Mouse (Mus musculus) megakaryocyte progenitor cell, adult 5-6 weeks (primary cell): Measurements from ENCODE around the gene Mtcl1. TPM values are rescaled to one million over a fixed set of nuclear protein-coding genes. Genes with fewer than 3 reads are reported as not detected.
"Not testable (repeated sequence)": the region's sequence is repeated elsewhere in the genome, so short reads cannot be mapped to it uniquely, and the experiment has no call there.

Experiments
- ATAC-seq: replicated peaks from 2 replicates; pipeline ENCODE4 v1.8.0; 2016; ENCODE audit warnings: mild to moderate bottlenecking, moderate TSS enrichment, inconsistent platforms; ENCODE audit not compliant: poor library complexity
- total RNA-seq, 2 experiments: library from RNA; stranded (forward) in 1 of 2; stranded (reverse) in 1 of 2; fragments of 157-497, 149-512 nt in 1 of 2; fragments of 200-1000 nt in 1 of 2; gene quantifications; 2 replicates each; pipeline versions ENCODE4 v1.2.3 to v1.2.4; 2015 to 2017

Mtcl1 gene
- total RNA-seq, 2 experiments from 2014 or later: not detected

DNA sequence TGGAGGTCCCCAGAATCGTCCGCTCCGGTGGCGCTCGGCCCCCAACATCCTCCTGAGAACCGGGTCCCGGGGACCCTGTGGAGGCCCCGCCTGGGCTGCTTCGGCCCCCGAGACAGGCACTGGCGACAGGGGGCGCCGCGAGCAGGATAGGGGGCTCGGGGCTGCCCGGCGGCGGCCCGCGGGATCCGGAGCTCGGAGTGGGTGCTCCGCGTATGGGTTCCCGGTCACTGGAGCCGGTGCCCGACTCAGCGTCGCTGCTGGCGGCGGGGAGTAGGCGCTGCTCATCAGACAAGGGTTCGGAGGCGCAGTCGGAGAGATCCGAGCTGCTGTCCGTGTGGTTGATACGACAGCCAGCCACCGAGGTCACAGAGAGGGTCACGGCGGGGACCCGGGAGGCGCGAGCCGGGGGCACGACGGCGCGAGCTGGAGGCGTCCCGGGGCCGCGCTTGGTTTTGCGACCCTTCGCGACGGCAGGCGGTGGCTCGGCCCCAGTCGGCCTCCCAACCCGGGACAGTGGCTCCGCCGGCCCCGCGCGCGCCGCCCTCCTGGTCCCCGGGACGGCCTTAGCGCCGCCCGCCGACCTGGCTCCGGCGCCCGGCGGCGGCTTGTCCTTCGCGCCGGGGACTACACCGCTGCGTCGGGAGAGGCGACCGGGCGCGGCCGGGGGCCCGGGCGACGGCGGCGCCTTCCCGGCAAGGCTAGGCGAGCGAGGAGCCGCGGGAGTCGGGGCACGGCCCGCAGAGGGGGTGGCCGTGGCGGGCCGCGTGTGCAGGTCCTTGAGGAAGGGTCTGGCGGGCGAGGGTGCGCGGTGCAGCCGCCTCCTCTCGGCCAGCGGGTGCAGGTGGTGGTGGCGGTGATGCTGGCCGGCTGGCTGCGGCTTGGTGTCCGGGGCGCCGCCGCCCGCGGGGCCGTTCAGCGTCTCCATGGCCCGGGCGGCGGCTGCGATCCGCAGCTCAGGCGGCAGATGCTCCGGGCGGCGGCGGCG is 837 bp downstream of the Mtcl1 start:
- no peak for ATAC-seq

DNA sequence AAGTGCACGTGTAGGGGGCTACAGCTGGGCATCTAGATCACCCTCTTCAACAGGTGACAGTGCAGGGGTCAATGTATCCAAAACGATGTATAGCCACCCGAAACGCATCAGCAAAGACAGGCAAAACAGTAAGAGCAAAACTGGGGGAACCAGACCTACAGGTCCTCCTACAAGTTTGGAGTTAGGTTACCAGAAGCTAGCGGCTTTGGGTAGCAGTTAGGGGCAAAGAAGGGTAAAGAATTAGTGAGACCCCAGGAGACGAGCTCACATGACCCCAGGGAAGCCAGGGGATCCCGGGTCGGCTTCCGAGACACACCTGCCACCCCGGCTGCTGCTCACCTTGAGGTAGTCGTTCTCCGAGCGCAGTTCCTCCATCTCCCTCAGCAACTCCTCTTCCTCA is 1.6 kb downstream of the Mtcl1 start:
- ATAC-seq: no peak

DNA sequence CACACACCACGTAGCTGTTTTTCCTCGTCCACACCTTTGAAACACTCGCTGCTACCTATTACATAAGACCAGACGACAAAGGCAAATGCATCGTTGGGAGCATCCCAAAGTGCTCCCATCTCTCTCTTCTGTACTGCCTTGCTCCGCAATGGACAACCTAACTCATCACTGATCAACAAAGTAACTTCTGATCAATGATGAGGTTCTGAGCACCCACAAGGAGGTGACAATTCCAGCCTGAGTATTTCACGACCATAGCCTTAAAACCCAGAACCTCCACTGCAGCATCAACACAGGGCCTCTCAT is 2.6 kb downstream of the Mtcl1 start:
- ATAC-seq: no peak

DNA sequence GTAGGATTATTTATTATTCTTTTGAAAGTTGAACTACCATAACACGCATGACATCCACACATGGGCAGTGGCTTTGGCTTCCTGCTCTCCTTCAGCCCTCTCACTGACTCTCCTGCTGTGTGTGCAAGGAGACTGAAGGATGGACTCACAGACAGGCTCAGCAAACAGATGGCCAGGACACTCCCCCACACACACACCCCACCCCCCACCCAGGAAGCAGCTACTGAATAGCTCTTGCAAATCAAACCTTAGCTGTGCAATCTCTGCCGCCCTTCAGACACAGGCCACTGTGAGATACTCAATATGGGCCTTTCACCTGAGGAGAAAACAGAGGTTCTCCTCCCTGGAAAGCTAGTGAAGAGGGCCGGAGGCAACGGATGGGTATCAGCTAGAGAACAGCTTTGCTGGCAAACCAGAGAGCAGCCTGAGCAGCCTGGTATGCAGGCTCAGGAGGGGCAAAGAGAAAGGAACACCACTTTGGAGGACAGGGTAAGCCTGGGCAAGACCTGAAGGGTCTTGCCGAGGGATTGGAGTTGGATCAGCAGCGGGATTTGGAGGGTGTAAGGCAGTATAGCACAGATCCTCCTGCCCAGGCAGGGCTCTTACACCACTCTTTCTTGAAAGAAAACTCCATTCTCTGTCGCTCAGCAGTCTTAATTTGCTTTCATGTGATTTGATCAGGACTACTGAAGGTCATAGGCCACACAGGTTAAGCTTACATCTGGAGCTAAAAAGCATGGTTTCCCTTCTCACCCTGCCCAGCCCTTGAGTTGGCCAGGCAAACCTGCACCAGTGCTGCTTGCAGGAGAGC is 3.1 kb downstream of the Mtcl1 start:
- no peak for ATAC-seq

DNA sequence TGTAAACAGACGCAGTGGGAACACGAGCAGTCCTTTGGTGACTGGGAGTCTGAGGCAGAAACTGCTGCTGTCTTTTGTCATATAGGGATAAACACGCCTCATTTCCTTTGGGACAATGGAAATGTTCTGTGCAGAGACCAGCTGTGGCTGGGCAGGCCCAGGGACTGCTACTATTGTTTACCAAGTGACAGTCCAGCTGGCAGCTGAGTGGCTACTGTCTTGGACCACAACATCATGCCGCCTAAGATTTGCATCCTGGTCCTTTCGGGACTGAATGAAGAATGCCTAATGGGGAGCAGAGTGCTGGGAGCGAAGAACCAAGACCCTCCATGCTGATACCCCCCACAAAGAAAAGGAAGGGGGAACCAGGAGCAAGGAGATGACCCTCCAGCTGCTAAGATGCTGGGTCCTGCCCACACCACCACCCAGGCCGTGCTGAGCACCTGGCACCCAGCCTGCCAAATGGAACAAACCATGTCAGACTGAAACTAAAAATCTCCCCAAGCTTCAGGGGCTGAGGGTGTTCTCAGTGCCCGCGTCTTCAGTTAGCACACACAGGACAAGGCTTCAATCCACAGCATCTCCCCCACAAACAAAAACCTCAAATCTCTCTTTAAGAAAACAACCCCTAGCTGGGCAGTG is 5.4 kb downstream of the Mtcl1 start:
- ATAC-seq: no peak

DNA sequence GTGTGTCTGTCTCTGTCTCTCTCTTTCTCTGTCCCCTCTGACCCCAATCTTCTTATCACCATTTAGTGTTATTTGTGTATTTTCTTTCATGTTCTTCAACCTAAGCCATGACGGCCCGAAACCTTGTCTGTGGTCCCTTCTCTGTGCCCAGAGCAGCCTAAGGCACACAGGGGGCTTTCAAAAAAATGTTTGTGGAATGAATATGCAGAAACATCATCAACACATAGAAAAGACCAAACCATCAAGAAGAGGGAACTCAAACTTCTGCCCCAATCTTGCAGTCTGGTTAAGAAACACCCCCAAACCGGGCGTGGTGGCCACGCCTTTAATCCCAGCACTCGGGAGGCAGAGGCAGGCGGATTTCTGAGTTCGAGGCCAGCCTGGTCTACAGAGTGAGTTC is 9.7 kb downstream of the Mtcl1 start:
- no peak for ATAC-seq

DNA sequence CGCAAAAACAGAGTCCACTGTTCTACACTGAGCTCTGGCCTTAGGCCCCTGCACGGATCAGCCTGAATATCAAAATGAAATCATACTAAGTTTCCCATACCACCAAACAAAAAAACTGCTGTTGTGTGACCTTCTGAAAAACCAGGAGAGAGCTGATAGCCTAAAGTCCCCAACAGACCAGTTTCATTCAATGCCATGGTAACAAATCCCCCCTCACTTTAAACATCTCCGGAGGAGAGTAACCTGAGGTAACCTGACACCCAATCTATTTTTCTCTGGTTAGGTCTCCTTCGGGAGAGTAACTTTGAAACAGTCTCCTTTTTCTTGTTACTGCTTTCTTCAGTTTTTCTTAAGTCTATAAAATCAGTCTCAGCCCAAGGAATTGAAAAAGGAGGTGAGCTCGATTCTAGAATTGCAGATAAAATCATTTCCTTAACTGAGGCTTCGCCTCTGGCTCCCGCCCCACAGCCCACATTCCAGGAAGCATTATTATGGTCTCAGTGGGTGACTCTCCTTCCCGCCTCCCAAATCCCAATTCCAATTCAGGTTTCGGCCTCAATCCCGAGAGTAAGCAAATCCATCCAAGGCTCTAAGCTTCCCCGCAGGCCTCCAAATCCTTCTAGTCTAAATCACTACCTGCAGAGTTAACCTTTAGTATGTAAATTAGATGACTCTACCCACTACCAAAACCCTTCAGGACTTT is 10.3 kb downstream of the Mtcl1 start:
- ATAC-seq: no peak

DNA sequence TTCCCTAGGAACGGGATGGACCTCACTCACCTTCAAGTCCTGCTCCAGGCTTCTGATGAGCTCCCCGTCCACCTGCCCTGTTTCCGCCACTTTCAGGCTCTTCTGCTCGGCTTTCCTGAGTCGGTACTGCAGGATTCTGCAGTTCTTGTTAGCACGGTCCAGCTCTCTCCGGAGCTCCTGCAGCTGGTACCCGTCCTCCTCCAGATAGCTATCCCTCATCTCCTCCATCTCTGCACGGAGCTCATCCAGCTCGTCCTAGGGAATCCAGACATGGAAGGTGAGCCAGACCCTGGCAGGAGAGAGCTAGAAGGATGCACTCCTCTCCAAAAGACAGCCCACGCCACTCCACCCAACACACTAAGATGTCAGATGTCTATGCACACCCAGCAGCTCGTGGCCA is 11.4 kb downstream of the Mtcl1 start:
- no peak for ATAC-seq

DNA sequence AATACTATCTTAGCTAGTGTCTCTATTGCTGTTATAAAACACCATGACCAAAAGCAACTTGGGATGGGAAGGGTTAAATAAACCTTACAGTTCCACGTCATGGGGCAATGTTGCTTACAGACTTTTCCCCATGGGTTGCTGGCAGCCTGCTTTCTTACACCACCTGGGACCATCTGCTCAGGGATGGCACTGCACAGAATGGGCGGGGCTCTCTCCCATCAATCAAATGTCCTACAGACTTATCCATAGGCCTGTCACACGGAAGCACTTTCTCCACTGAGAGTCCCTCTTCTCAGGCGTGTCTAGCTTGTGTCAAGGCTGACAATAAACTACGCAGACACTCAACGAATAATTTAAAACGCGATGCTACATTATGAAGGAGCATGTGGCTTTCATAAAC is 12.7 kb downstream of the Mtcl1 start:
- no peak for ATAC-seq

DNA sequence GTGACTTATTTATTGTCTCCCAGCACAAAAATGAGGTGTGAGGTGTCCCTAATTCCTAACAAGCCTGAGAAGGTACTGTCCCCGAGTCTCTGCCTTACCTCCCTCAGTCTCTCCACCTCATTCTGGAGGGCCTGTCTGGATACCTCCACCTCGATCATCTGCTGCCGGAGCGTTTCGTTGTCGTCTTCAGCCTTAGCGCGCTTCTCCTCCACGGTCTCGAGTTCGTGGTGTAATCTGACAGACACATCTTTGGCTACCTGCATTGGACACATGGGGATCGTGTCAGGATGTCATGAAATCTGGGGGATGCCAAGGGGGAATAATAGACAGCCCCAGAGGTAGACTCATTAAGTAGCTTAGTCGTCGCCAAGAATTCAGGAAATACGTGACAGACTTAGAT is 13.6 kb downstream of the Mtcl1 start:
- no peak for ATAC-seq

DNA sequence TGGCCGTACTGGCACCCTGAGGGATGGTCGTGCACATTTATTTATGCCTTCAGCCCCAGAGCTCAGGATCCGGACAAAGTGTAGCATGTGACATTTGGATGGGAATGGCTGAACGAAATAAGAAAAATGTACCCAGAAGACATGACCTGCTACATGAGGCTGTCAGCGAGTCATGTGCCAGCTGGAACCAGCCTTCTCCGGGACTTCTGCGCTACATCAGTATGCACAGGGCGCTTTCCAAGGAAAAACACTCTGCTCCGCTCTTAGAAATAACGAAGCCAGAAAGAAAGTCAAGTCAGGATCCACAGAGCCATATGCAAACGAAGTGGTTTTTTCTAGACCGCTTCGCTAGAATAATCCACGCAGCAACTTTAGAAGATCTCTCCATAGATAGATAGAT is 14.5 kb downstream of the Mtcl1 start:
- no peak for ATAC-seq

DNA sequence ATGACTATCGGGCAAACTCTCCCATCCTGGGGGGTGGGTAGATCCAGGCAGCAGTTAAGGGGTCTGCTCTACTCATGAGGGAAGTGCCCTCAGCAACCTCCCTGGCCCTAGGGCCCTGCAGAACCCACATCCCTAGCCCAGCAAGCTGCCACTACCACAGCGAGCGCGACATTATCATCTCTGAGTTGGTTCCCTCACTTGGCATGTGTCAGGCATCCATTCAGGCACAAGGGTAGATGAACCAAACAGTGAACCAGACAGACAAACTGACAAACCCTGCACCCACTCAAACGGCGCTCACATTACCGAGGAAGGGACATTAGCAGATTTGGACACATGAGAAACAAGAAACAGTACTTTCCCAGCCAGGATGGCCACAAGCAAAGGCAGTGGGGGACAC is 15.0 kb downstream of the Mtcl1 start:
- ATAC-seq: no peak

DNA sequence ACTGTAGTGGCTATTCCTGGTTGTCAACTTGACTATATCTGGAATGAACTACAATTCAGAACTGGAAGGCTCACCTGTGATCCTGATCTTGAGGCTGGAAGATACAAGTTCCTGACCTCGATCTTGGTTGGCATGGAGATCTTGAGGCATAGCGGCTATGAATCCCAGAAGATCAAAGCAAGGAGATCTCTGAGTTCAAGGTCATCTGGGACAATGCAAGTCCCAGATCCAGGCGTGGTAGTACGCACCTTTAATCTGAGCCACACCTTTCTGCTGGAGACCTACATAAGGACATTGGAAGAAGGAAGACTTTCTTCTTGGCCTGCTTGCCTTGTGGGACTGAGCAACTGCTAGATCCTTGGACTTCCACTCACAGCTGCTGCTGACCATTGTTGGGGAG is 24.9 kb downstream of the Mtcl1 start:
- ATAC-seq: not testable (repeated sequence)

DNA sequence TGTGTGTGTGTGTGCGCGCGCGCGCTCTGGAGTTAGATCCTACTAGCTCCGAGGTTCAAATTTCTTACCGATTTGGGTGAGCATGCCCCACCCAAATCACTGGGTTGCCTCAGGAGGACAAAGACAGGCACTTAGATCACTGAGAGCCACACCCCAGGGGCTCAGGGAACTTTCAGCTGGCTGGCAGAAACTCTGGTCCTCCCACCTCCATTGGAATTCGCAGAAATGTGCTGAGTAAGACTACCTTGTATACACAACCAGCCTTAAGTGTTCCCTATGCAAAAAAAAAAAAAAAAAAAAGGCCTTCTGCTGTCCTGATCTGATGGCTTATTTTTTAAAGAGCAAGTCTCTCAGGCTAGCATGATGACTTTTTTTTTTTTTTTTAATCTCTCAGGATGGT is 30.1 kb downstream of the Mtcl1 start:
- no peak for ATAC-seq

DNA sequence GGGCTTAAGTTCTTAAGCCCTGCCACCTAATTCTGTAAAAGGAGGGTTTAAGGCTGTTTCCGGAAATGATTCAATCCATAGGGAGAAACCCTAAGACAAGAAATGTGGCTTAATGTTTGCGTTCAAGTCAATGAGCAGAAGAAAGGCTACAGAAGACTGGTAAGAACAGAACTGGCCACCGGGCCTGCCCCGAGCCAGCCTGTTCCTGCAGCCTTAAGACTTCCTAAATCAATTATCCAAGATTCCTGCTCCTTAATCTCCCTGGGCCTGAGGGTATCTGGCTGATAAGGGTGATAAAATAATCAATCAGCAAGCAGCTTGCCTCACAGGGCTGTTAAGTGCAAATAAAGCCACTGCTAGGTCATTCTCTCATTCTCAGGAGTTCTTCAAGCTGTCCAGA is 31.8 kb downstream of the Mtcl1 start:
- no peak for ATAC-seq

DNA sequence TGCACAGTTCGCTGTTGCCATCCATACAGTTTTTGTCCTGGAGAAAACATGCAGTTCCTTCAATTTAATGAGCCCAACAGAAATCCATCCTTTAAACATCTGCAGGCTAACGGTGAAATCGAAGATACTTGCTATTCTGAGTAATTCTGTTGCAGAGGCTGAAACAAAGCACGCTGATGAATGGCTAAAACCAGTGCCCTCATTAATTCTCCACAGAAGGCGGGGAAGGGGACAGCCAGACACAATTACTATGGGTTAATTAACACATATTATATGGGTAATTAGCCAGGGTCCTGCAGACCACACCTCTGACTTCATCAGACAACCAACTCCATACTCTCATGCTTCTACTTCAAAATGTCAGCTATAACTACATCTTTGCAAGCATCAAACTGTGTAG is 32.2 kb downstream of the Mtcl1 start:
- no peak for ATAC-seq

DNA sequence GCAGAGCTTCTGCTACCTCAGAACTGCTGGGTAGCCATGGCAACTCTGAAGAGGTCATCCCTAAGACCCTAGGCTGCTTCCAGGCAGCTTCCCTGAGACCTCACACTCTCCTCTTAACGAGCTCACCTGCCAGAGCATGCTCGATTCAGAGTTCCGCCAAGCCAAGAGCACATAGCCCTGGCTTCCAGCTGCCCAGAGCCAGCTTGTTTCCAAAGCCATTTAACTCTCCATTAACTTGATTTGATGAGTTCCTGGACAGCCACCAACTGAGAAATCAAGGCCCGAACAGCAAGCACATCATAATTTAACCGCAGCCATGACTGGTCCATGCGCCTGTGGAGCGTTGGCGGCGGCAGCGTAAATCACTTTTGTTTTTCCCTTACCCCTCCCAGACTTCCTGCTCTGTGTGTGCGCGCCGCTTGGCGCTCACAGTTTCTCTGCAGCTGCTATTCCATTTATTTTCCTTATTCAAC is 32.7 kb downstream of the Mtcl1 start:
- ATAC-seq: no peak

DNA sequence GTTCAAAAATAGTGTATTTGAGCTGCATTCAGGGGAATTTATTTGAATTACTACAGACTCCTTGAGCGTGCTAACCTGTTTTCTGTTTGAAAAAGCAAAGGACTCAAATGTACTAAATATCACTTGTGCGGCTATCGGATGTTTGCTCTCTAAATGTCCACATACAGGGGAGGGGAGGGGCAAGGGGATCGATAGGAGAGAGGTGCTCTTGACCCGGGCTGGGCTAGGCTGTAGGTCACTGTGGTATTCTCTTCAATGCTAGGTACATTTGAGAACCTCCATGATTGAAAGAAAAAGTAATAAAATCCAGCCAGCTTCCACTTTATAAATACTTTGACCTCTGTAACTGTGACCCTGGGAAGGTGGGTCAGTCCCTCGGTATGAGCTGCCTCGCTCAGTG is 33.1 kb downstream of the Mtcl1 start:
- ATAC-seq: no peak

DNA sequence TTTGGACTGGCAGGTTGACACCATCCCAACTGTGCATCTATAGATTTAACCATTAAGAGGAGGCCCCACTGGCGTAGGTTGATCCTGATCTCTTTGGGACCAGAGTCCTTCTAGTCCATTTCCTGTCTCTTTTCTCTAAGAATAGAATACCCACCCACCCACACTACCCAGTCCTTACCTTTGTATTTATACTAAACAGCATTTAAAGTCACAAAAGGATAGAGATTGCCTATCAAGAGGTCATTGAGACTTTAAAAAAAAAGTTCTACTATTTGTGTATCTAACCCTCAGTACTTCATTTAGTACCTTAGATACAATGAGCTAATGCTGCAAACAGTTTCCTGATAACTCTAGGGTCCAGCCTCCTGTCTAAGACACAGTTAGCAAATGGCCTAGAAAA is 35.2 kb downstream of the Mtcl1 start:
- ATAC-seq: no peak

DNA sequence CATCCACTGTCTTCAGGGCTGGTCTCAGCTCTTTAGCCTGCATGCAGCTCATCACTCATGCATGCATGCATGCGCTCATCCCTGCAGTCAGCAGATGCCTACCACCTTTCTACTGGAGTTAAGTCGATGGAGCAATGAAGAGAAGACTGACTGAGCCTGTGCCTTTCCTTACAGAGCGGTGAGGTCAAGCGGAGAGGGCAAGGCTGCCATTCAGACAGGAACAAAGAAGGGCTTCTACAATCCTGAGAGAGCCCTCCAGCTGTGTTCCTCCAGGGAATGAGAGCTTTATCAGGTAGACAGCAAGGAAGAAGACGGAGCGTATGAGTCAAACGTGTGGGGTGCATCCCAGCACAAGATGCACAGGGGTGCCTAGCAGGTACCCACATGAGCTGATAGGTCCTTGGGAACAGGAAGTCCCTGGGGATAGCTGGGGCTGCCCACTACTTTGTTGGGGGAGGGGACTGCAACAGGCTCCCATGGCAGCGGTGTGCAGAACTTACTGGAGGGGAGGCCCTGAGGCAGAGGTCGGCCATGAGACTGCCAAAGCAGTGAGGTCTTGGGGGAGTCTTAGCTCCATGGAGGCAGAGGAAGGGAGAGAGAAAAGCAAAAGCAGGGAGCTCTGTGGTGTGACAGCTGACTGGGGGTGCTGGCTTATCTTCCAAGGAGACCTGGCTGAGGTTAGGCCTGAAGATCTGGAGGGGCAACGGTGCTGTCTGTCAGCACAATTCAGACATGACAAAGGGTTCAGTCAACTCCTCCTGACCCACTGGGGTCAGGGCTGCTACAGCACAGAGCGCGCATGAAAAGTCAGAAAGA is 37.2 kb downstream of the Mtcl1 start:
- no peak for ATAC-seq
